Mouse (Mus musculus) frontal cortex, adult (tissue): Measurements from ENCODE around the gene Coa7.
A peak's percentile ranks its signal among the peaks of the same experiment; 100 is the strongest.
"Not testable (repeated sequence)": the region's sequence is repeated elsewhere in the genome, so short reads cannot be mapped to it uniquely, and the experiment has no call there.

Experiments
- ATAC-seq: cut with Nextera tagmentation; 2 replicates; pipeline ENCODE4 v1.9.2; 2017; ENCODE audit warnings: mild to moderate bottlenecking, moderate library complexity, mixed read lengths; ENCODE audit not compliant: low TSS enrichment

Coa7 gene

GRCm38 (mm10) chr4:108344631-108345083, 16.7 kb downstream of the Coa7 start:
- no peak for ATAC-seq

GRCm38 (mm10) chr4:108345826-108346225, 17.9 kb downstream of the Coa7 start:
- no peak for ATAC-seq

GRCm38 (mm10) chr4:108347111-108347510, 19.2 kb downstream of the Coa7 start:
- ATAC-seq = no peak

- ATAC-seq = no peak
These were observed 20.4 kb downstream of the Coa7 start for GRCm38 (mm10) chr4:108348256-108348875.

GRCm38 (mm10) chr4:108349064-108349463, 21.1 kb downstream of the Coa7 start:
- no peak for ATAC-seq

- ATAC-seq = no peak
These were observed 22.1 kb downstream of the Coa7 start for GRCm38 (mm10) chr4:108349836-108350547.

- no peak for ATAC-seq
These were observed 22.9 kb downstream of the Coa7 start for GRCm38 (mm10) chr4:108350819-108351218.

GRCm38 (mm10) chr4:108353591-108353990, 25.7 kb downstream of the Coa7 start:
- not testable (repeated sequence) for ATAC-seq

GRCm38 (mm10) chr4:108357458-108357857, 29.5 kb downstream of the Coa7 start:
- ATAC-seq = no peak

- ATAC-seq = no peak
These were observed 30.6 kb downstream of the Coa7 start for GRCm38 (mm10) chr4:108358498-108358897.

GRCm38 (mm10) chr4:108360136-108361055, 32.5 kb downstream of the Coa7 start:
- peak; percentile 69; the same call in 1 of the 2 replicates for ATAC-seq

- ATAC-seq = no peak
These were observed 34.7 kb downstream of the Coa7 start for GRCm38 (mm10) chr4:108362321-108363261.

- ATAC-seq = no peak
These were observed 35.6 kb downstream of the Coa7 start for GRCm38 (mm10) chr4:108363355-108364110.

- no peak for ATAC-seq
These were observed 36.2 kb downstream of the Coa7 start for GRCm38 (mm10) chr4:108364111-108364476.

GRCm38 (mm10) chr4:108369254-108369653, 41.3 kb downstream of the Coa7 start:
- no peak for ATAC-seq

GRCm38 (mm10) chr4:108370409-108370808, 42.5 kb downstream of the Coa7 start:
- no peak for ATAC-seq

GRCm38 (mm10) chr4:108371421-108371820, 43.5 kb downstream of the Coa7 start:
- no peak for ATAC-seq

- ATAC-seq = no peak
These were observed 44.2 kb downstream of the Coa7 start for GRCm38 (mm10) chr4:108372166-108372565.

- ATAC-seq = no peak
These were observed 51.5 kb downstream of the Coa7 start for GRCm38 (mm10) chr4:108379476-108379875.

GRCm38 (mm10) chr4:108380146-108380545, 52.2 kb downstream of the Coa7 start:
- no peak for ATAC-seq
